Mouse (Mus musculus) olfactory bulb, adult 2 months (tissue): Measurements from ENCODE around the gene Cenpv.
"Not testable (repeated sequence)": the region's sequence is repeated elsewhere in the genome, so short reads cannot be mapped to it uniquely, and the experiment has no call there.

ENCODE experiments used
- CTCF ChIP-seq: fragments of 200-500 bp; IDR thresholded peaks from 2 replicates; pipeline ENCODE4 v1.5.1; 2012; ENCODE audit warnings: low read depth, mild to moderate bottlenecking, low read length, moderate library complexity; ENCODE audit not compliant: insufficient read depth
- POLR2A ChIP-seq: fragments of 200-500 bp; IDR thresholded peaks from 2 replicates; pipeline ENCODE4 v1.6.1; 2012; ENCODE audit warnings: mild to moderate bottlenecking, low read depth, low read length, moderate library complexity; ENCODE audit not compliant: insufficient read depth

DNA sequence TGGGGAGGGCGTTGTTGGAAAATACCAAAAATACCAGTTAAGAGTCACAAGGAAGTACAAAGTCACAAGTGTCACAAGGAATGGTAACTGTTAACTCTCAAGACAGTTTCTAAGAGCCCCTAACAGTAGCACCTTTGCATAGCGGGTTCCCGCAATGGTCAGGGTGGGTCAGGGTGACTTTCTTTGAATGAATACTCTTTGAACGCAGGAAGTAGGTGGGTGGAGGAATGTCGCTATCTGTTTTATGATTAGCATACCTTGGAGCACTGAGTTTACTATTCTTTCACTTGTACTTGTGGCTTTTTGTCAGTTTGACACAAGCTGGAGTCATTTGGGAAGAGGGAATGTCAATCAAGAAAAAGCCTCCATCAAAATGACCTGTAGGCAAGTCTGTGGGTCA is 30.2 kb downstream of the Cenpv start:
- not testable (repeated sequence) for TF ChIP-seq CTCF, POLR2A
